Mouse (Mus musculus): ENCODE measurements at regions not wholly inside any gene's neighbourhood (a gene's known extent, or its start where the extent isn't known, plus 50 kb on each side); places are given as distances from the start of the nearest gene placed in this dataset.

GRCm38 (mm10) chr3:14381421-14381992 lies 99.0 kb upstream of the Slc7a12 start:
- peak; percentile 48 for DNase-seq (ENCODE audit: low spot score)

- no peak for DNase-seq (ENCODE audit: low spot score)
Observed at GRCm38 (mm10) chr3:14390656-14391055, 89.8 kb upstream of the Slc7a12 start.

- no peak for DNase-seq (ENCODE audit: low spot score)
Observed at GRCm38 (mm10) chr3:14398676-14399075, 81.8 kb upstream of the Slc7a12 start.

- DNase-seq (ENCODE audit: low spot score): no peak
Observed at GRCm38 (mm10) chr3:14408435-14409125, 71.9 kb upstream of the Slc7a12 start.

Data from yolk sac, embryonic 10.5 days (tissue).